Mouse (Mus musculus) splenic B cell, adult 2 months (primary cell): Measurements from ENCODE around the gene Ncaph.

ENCODE experiments used
- DNase-seq: peaks from one replicate; pipeline ENCODE4 v3.0.0-alpha.2; 2011; ENCODE audit warnings: low read depth, low spot score
- H3K27me3 ChIP-seq: 2 replicates; pipeline ENCODE4 v1.6.1; 2012; ENCODE audit warnings: mild to moderate bottlenecking, low read length, moderate library complexity, mixed read lengths; ENCODE audit not compliant: control insufficient read depth, poor library complexity, insufficient read depth, severe bottlenecking
- H3K36me3 ChIP-seq: 2 replicates; pipeline ENCODE4 v1.6.1; 2012; ENCODE audit warnings: mild to moderate bottlenecking, low read length, moderate library complexity, mixed read lengths; ENCODE audit not compliant: control insufficient read depth, poor library complexity, insufficient read depth, severe bottlenecking

Gene Ncaph

DNA sequence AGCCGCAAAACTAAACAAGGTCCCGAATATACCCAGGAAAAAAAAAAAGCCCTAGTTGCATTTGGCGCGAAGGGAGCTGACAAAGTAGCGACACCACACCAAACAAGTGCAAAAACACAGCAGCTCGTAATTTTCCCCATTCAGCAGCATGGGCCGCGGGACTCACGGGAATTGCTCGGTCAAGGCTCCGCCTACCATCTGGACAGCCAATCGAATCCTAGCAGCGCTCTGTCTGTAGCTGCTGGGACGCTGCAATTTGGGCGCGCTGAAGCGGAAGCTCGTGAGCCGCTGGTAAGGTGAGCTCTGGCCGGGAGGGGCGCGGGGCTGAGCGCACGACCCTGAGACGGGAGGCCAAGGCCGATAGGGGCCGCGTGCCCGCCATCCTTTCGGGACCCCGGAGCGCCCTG, 63.3 kb downstream of the Ncaph start, which contains the start of gene Blvra:
TSS of gene Blvra (plus strand) at position 231 of the 407 bp plus-strand sequence.
- H3K27me3 ChIP-seq = no peaks in the 10 kb centered on the region
- H3K36me3 ChIP-seq = no peaks in the 10 kb centered on the region
- peak; percentile 92 for DNase-seq

GRCm38 (mm10) chr2:127069781-127070434, 63.8 kb downstream of the Ncaph start:
- DNase-seq = no peak
- no peaks in the 10 kb centered on the region for H3K36me3 ChIP-seq
- no peaks in the 10 kb centered on the region for H3K27me3 ChIP-seq

DNA sequence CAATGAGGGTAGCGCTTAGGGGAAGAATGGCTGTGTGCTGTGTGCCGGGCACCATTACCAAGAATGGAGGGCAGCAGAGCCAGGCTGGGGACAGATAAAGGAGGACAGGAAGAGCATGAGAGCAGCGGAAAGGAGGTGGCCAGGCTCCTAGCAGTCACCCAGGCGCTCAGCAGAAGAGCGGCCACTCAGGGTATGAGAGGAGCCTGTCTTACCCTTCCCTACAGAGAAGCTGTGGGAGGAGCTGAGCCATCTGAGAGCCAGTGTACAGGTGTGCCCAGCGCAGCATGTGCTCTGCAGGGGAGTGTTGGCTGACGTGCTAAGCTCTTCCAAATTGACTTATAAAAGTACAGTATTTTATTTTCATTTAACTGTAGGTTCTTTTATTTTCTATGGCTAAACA, 64.9 kb downstream of the Ncaph start:
- no peak for DNase-seq
- H3K36me3 ChIP-seq = no peaks in the 10 kb centered on the region
- H3K27me3 ChIP-seq = no peaks in the 10 kb centered on the region

DNA sequence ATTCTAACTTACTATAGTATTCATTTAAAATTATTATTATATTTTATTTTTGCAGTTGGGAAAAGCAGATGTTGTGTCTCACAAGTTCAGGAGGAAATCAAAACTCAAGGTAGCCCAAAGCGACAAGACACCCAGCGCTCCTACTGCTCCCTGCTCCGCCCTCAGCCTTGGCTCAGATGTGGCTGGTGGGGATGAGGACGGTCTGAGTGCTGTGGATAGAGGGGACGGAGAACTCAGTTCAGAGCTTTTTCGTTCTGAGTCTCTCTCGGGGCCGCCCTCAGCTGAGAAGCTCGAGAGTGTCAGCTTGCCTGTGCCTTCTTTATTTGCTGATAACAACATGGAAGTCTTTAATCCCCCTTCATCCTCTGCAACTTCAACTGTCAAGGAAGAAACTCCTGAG, 72.3 kb downstream of the Ncaph start:
- no peaks in the 10 kb centered on the region for H3K27me3 ChIP-seq
- H3K36me3 ChIP-seq = peaks cover 11% of the 10 kb centered on the region
- DNase-seq = no peak
